Mouse (Mus musculus) forebrain, embryonic 15.5 days (tissue): ENCODE results near the gene Nup85. TPM values are rescaled to one million over a fixed set of nuclear protein-coding genes. Genes with fewer than 3 reads are reported as not detected.
"Not testable (repeated sequence)": the region's sequence is repeated elsewhere in the genome, so short reads cannot be mapped to it uniquely, and the experiment has no call there.

Source experiments
- ATAC-seq: fragments of 200-750 bp; cut with Nextera tagmentation; replicated peaks from 2 replicates; pipeline ENCODE4 v1.8.0; 2017; ENCODE audit warnings: mild to moderate bottlenecking, moderate TSS enrichment, moderate library complexity
- H3K27ac ChIP-seq: fragments of 300-500 bp; sonication (generic); replicated peaks from 2 replicates; pipeline ENCODE4 v1.5.1; 2015; ENCODE audit warnings: mild to moderate bottlenecking, inconsistent platforms
- H3K27me3 ChIP-seq: fragments of 300-500 bp; sonication (generic); 2 replicates; pipeline ENCODE4 v1.6.1; 2015; ENCODE audit warnings: inconsistent platforms
- H3K36me3 ChIP-seq: fragments of 300-500 bp; sonication (generic); 2 replicates; pipeline ENCODE4 v1.6.1; 2015; ENCODE audit warnings: mild to moderate bottlenecking, inconsistent platforms
- H3K4me1 ChIP-seq: fragments of 300-500 bp; sonication (generic); 2 replicates; pipeline ENCODE4 v1.6.1; 2015; ENCODE audit warnings: inconsistent platforms
- H3K4me2 ChIP-seq: fragments of 300-500 bp; sonication (generic); replicated peaks from 2 replicates; pipeline ENCODE4 v1.6.1; 2015; ENCODE audit warnings: mild to moderate bottlenecking, inconsistent platforms
- H3K4me3 ChIP-seq: fragments of 300-500 bp; sonication (generic); 2 replicates; pipeline ENCODE4 v1.5.1; 2015; ENCODE audit warnings: mild to moderate bottlenecking, inconsistent platforms
- H3K9ac ChIP-seq: fragments of 300-500 bp; sonication (generic); replicated peaks from 2 replicates; pipeline ENCODE4 v1.6.1; 2015; ENCODE audit warnings: mild to moderate bottlenecking, inconsistent platforms
- H3K9me3 ChIP-seq: fragments of 300-500 bp; sonication (generic); 2 replicates; pipeline ENCODE4 v1.6.1; 2016; ENCODE audit warnings: inconsistent platforms
- whole genome bisulfite sequencing: fragments of 180-500 bp; shearing (Covaris S2); methylation state at CpG from one replicate; pipeline ENCODE4 v1.1.7; 2015; ENCODE audit warnings: mixed read lengths; 5-methylcytosine and 5-hydroxymethylcytosine counted together
- polyA plus RNA-seq: library from polyadenylated mRNA; unstranded; fragments of >200 nt; fragmentation: Nextera tagmentation; extraction: Ambion mirVana; gene quantifications from 2 replicates; pipeline ENCODE4 v1.2.1, GENCODE M21; 2015

Gene Nup85
- polyA plus RNA-seq: 127 and 138 TPM in 2 replicates

GRCm38 (mm10) chr11:115564064-115564809 is at the start of gene Nup85:
Gene Nup85, plus strand, starts transcription at chr11:115564434.
- H3K9ac ChIP-seq: peak within 1 kb of the TSS; percentile 85
- peaks cover 19% of the 10 kb centered on the region for H3K4me1 ChIP-seq
- whole genome bisulfite sequencing: under 1% methylated on average over 42 of the region's 42 CpGs
- ATAC-seq: peak; percentile 93
- no peaks in the 10 kb centered on the region for H3K27me3 ChIP-seq
- peak within 1 kb of the TSS; percentile 88 for H3K27ac ChIP-seq
- H3K4me3 ChIP-seq: peak within 1 kb of the TSS; percentile 90
- H3K4me2 ChIP-seq: peak within 1 kb of the TSS; percentile 87
- peaks cover 25% of the 10 kb centered on the region for H3K36me3 ChIP-seq
- no peaks in the 10 kb centered on the region for H3K9me3 ChIP-seq

DNA sequence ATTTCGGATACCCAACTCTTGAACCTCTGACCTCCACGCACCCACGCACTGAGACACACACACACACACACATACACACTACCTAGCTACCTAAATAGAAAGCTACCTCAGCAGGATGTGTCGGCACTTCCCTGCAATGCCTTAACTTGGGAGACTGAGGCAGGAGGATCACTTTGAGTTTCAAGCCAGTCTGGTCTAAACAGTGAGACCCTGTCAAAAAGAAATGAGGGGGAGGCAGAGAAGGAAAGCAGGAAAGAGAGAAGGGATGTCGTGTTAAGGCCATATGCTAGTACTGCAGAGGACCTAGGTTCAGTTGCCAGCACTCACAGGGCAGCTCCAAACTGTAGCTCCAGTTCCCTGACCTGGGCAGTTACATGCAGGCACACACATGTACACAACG is 49.2 kb upstream of the Nup85 start:
- Histone ChIP-seq H3K36me3 (0 out of 2 replicates have a peak, but pooled peaks cover 3% of the 10 kb centered on the region), H3K27ac (no peak overlapping the region), H3K9ac (no peak overlapping the region), H3K27me3 (no peaks in the 10 kb centered on the region), H3K4me3 (no peak overlapping the region), H3K4me1 (peaks cover 26% of the 10 kb centered on the region), H3K9me3 (no peaks in the 10 kb centered on the region), H3K4me2 (no peak overlapping the region)
- ATAC-seq: no peak
- WGBS: 62% methylated on average over 6 of the region's 6 CpGs

DNA sequence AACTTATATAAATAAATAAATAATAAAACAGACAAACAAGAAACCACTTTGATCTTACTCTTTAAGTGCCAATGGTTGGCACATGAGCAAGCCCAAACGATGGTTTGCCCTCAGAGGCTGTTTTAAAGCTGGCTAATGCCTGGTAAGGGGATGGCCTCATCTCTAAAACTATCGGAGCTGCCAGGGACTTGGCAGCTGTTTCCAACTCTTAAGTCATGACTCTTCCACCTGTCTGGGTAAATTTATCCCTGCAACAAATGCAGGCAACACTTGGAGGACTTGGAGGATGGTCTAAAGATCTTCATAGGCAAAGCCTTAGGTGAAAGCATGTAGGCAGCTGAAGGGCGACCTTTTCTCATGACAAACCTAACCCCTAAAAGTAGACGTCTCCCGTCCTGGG is 47.3 kb upstream of the Nup85 start:
- no peak overlapping the region for H3K9ac ChIP-seq
- H3K27ac ChIP-seq: no peak overlapping the region
- H3K4me3 ChIP-seq: no peak overlapping the region
- peaks cover 6% of the 10 kb centered on the region for H3K4me1 ChIP-seq
- no peaks in the 10 kb centered on the region for H3K9me3 ChIP-seq
- 83% methylated on average over 5 of the region's 5 CpGs for WGBS
- ATAC-seq: no peak
- H3K27me3 ChIP-seq: no peaks in the 10 kb centered on the region
- H3K36me3 ChIP-seq: peaks cover 6% of the 10 kb centered on the region; the same call in 1 of the 2 replicates
- H3K4me2 ChIP-seq: no peak overlapping the region

- Histone ChIP-seq H3K9me3 (no peaks in the 10 kb centered on the region), H3K27me3 (no peaks in the 10 kb centered on the region), H3K4me3 (no peak overlapping the region), H3K27ac (no peak overlapping the region), H3K4me2 (no peak overlapping the region), H3K9ac (no peak overlapping the region), H3K36me3 (peaks cover 15% of the 10 kb centered on the region), H3K4me1 (0 out of 2 replicates have a peak, but pooled peaks cover 5% of the 10 kb centered on the region)
- no peak for ATAC-seq
- WGBS: 76% methylated on average over 9 of the region's 9 CpGs
Observed at GRCm38 (mm10) chr11:115518693-115519092, 45.5 kb upstream of the Nup85 start.

- WGBS: 90% methylated on average over 3 of the region's 3 CpGs
Observed at GRCm38 (mm10) chr11:115519581-115519980, 44.7 kb upstream of the Nup85 start.

DNA sequence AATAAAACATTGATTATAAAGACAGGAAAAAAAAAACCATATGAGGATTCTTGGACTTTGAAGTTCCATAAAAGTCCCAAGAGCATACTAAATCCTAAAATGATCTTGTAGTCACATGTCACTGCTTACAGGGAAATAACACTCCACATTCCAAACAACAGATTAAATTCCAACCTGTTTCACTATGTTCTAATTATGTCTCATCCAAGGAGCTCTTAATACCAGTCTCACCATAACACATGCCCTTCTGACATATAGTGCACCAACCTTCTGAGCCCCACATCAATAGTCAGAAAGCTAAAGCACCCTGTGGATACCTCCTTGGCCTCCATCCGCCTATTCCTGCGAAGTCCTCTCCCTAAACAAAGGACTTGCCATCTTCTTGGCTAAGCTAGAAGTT is 44.0 kb upstream of the Nup85 start:
- WGBS: 72% methylated on average over 2 of the region's 2 CpGs
- H3K27me3 ChIP-seq: no peaks in the 10 kb centered on the region

More at GRCm38 (mm10) chr11:115519581-115519980, 44.7 kb upstream of the Nup85 start:
- Histone ChIP-seq H3K4me2 (no peak overlapping the region), H3K27me3 (no peaks in the 10 kb centered on the region), H3K9me3 (no peaks in the 10 kb centered on the region), H3K9ac (no peak overlapping the region), H3K27ac (no peak overlapping the region), H3K4me1 (0 out of 2 replicates have a peak, but pooled peaks cover 5% of the 10 kb centered on the region), H3K36me3 (peaks cover 24% of the 10 kb centered on the region), H3K4me3 (no peak overlapping the region)
- ATAC-seq: no peak

GRCm38 (mm10) chr11:115521080-115521479 is 43.2 kb upstream of the Nup85 start:
- ATAC-seq: no peak
- no peak overlapping the region for H3K4me3 ChIP-seq
- 90% methylated on average over 4 of the region's 4 CpGs for WGBS
- H3K27ac ChIP-seq: no peak overlapping the region
- H3K4me1 ChIP-seq: no peaks in the 10 kb centered on the region
- no peaks in the 10 kb centered on the region for H3K9me3 ChIP-seq
- H3K4me2 ChIP-seq: no peak overlapping the region
- H3K9ac ChIP-seq: no peak overlapping the region
- H3K36me3 ChIP-seq: peaks cover 37% of the 10 kb centered on the region
- H3K27me3 ChIP-seq: no peaks in the 10 kb centered on the region

More for the DNA sequence above, 44.0 kb upstream of the Nup85 start:
- peaks cover 29% of the 10 kb centered on the region for H3K36me3 ChIP-seq
- no peak for ATAC-seq
- no peak overlapping the region for H3K4me3 ChIP-seq
- H3K9me3 ChIP-seq: no peaks in the 10 kb centered on the region
- H3K4me1 ChIP-seq: 0 out of 2 replicates have a peak, but pooled peaks cover under 1% of the 10 kb centered on the region
- H3K27ac ChIP-seq: no peak overlapping the region
- H3K9ac ChIP-seq: no peak overlapping the region
- no peak overlapping the region for H3K4me2 ChIP-seq

DNA sequence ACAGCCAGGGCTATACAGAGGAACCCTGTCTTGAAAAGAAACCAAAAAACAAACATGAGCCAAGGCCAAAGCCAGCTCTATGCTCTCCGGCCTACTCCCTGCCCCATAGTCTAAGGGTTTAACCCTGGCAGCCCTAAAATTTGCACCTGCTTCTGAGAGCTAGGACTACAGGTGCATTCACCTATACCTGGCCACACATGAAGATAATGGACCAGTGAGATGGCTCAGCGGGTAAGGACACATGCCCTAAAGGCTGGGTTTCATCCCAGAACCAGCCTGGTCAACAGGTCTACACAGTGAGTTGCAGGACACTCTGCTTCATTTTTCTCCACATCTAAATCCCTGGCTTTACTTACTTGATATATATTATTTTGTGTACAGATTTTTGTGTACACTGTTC is 42.0 kb upstream of the Nup85 start:
- Histone ChIP-seq H3K27me3 (no peaks in the 10 kb centered on the region), H3K4me1 (no peaks in the 10 kb centered on the region), H3K4me2 (no peak overlapping the region), H3K9me3 (no peaks in the 10 kb centered on the region), H3K4me3 (no peak overlapping the region), H3K36me3 (peaks cover 48% of the 10 kb centered on the region), H3K27ac (no peak overlapping the region), H3K9ac (no peak overlapping the region)
- WGBS: 92% methylated on average over 2 of the region's 2 CpGs
- ATAC-seq: no peak

GRCm38 (mm10) chr11:115522703-115523102 is 41.5 kb upstream of the Nup85 start:
- Histone ChIP-seq H3K27me3 (no peaks in the 10 kb centered on the region), H3K9me3 (no peaks in the 10 kb centered on the region), H3K4me1 (no peaks in the 10 kb centered on the region), H3K27ac (no peak overlapping the region), H3K36me3 (peaks cover 53% of the 10 kb centered on the region), H3K4me2 (no peak overlapping the region), H3K4me3 (no peak overlapping the region), H3K9ac (no peak overlapping the region)
- ATAC-seq: no peak
- WGBS: 86% methylated on average over 2 of the region's 2 CpGs

- not testable (repeated sequence) for ATAC-seq, H3K9me3 ChIP-seq, H3K27ac ChIP-seq, H3K4me2 ChIP-seq, H3K4me3 ChIP-seq, H3K4me1 ChIP-seq, H3K27me3 ChIP-seq, H3K9ac ChIP-seq
- H3K36me3 ChIP-seq: peaks cover 69% of the 10 kb centered on the region
- WGBS: 89% methylated on average over 3 of the region's 3 CpGs
Observed at GRCm38 (mm10) chr11:115526446-115526845, 37.8 kb upstream of the Nup85 start.

- no peak for ATAC-seq
- 6% methylated on average over 11 of the region's 11 CpGs for WGBS
- Histone ChIP-seq H3K27me3 (no peaks in the 10 kb centered on the region), H3K27ac (peak overlapping the region; percentile 100), H3K9me3 (no peaks in the 10 kb centered on the region), H3K4me2 (peak overlapping the region; percentile 56), H3K4me3 (peak overlapping the region; percentile 59), H3K4me1 (peaks cover 36% of the 10 kb centered on the region), H3K36me3 (peaks cover 39% of the 10 kb centered on the region), H3K9ac (peak overlapping the region; percentile 82)
Observed at GRCm38 (mm10) chr11:115534759-115535371, 29.4 kb upstream of the Nup85 start.

DNA sequence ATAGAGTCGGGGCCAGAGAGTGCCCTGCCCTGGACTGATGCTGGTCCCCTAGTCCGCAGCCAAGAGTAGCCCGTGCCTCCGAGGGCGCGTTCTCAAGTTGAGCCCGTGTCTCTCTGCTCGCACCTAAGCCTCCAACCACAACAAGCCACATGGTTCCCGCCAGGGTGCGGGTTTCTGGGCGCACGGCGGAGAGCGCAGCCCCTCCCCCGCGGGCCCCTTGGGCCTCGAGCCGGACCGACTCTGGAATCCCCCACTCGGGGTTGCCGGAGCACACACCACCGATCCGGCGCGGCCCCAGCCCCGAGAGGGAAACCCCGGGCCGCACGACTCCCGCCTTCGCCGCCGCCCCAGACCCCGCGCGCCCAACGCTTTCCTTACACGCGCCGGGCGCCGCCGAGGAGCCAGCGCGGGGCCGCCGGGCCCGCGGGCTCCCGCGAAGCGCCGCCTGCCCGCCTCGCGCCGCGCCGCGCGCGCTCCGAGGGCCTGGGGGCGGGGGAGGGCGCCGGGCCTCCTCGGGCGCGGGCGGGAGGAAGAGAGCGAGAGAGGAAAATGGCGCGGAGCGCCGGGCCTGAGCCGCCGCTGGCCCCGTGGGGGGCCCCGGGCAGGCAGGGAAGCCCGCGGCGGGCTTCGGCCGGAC is 28.7 kb upstream of the Nup85 start:
- H3K4me3 ChIP-seq: peak overlapping the region; percentile 59
- peaks cover 36% of the 10 kb centered on the region for H3K4me1 ChIP-seq
- under 1% methylated on average over 50 of the region's 84 CpGs for WGBS
- peak overlapping the region; percentile 56 for H3K4me2 ChIP-seq
- H3K9ac ChIP-seq: peak overlapping the region; percentile 82
- H3K36me3 ChIP-seq: peaks cover 33% of the 10 kb centered on the region
- ATAC-seq: peak; percentile 84
- no peaks in the 10 kb centered on the region for H3K9me3 ChIP-seq
- H3K27ac ChIP-seq: peak overlapping the region; percentile 100
- H3K27me3 ChIP-seq: no peaks in the 10 kb centered on the region
